Comparison of ENCODE assay signal across 8 mouse cellular contexts in genomic region chrX:160995131-160995667, GRCm38 (mm10). TPM values are rescaled to one million over a fixed set of nuclear protein-coding genes. Genes with fewer than 3 reads are reported as not detected.
A peak's percentile ranks its signal among the peaks of the same experiment; 100 is the strongest.
DNase-seq lines count a peak whose midpoint lies in the region; ATAC-seq lines count a peak whose summit lies in the region.

No protein-coding gene starts in this region.

- peak overlapping the region; percentile 87 for H3K27ac ChIP-seq in hindbrain, embryonic 16.5 days (ENCODE audit: low read depth, low read length)
- no peak overlapping the region for H3K27ac ChIP-seq in limb, embryonic 13.5 days
- peak overlapping the region; percentile 88 for H3K27ac ChIP-seq in midbrain, embryonic 15.5 days

- ATAC-seq in hindbrain, embryonic 16.5 days, result peak; percentile 31
- peak; percentile 52 for ATAC-seq in limb, embryonic 13.5 days (ENCODE audit: low FRiP score, low read depth)
- ATAC-seq in midbrain, embryonic 15.5 days (replicated peaks), result peak; percentile 61

- no peaks in the 10 kb centered on the region for H3K4me1 ChIP-seq in hindbrain, embryonic 16.5 days (ENCODE audit: control insufficient read depth, insufficient read depth, low read depth, low read length)
- no peaks in the 10 kb centered on the region for H3K4me1 ChIP-seq in limb, embryonic 13.5 days
- H3K4me1 ChIP-seq in midbrain, embryonic 15.5 days, result 0 out of 2 replicates have a peak, but pooled peaks cover 3% of the 10 kb centered on the region

- H3K36me3 ChIP-seq in hindbrain, embryonic 16.5 days (ENCODE audit: control insufficient read depth, insufficient read depth, low read length), result no peaks in the 10 kb centered on the region
- no peaks in the 10 kb centered on the region for H3K36me3 ChIP-seq in limb, embryonic 13.5 days
- no peaks in the 10 kb centered on the region for H3K36me3 ChIP-seq in midbrain, embryonic 15.5 days (replicated peaks)

- H3K27me3 ChIP-seq in hindbrain, embryonic 16.5 days (replicated peaks; ENCODE audit: control insufficient read depth, insufficient read depth, low read length), result no peaks in the 10 kb centered on the region; the same call in 1 of the 2 replicates
- H3K27me3 ChIP-seq in limb, embryonic 13.5 days, result peaks cover 37% of the 10 kb centered on the region
- no peaks in the 10 kb centered on the region for H3K27me3 ChIP-seq in midbrain, embryonic 15.5 days (replicated peaks)

- peak overlapping the region; percentile 64 for H3K9ac ChIP-seq in hindbrain, embryonic 16.5 days (ENCODE audit: low read depth, low read length)
- H3K9ac ChIP-seq in limb, embryonic 13.5 days, result peak overlapping the region; percentile 53
- H3K9ac ChIP-seq in midbrain, embryonic 15.5 days, result peak overlapping the region; percentile 33

- WGBS in hindbrain, embryonic 16.5 days, result 23% methylated on average over 31 of the region's 31 CpGs
- WGBS in limb, embryonic 13.5 days, result 11% methylated on average over 31 of the region's 31 CpGs
- 26% methylated on average over 31 of the region's 31 CpGs for WGBS in midbrain, embryonic 15.5 days

- H3K4me3 ChIP-seq in hindbrain, embryonic 16.5 days (ENCODE audit: low read length), result peak overlapping the region; percentile 61
- peak overlapping the region; percentile 59 for H3K4me3 ChIP-seq in limb, embryonic 13.5 days
- H3K4me3 ChIP-seq in midbrain, embryonic 15.5 days, result peak overlapping the region; percentile 62

- H3K4me2 ChIP-seq in hindbrain, embryonic 16.5 days (ENCODE audit: low read length), result peak overlapping the region; percentile 50
- peak overlapping the region; percentile 58 for H3K4me2 ChIP-seq in limb, embryonic 13.5 days (replicated peaks)
- peak overlapping the region; percentile 40 for H3K4me2 ChIP-seq in midbrain, embryonic 15.5 days

- DNase-seq in layer of hippocampus, adult 11-12 months (ENCODE audit: low spot score), result peak; percentile 36
- DNase-seq in layer of hippocampus, adult 9-10 months (ENCODE audit: low spot score), result no peak
- peak; percentile 78 for DNase-seq in brain, adult 2 months (ENCODE audit: low read depth, low spot score)
- DNase-seq in frontal cortex, postnatal 10 days (ENCODE audit: low spot score in 2 of 2), result peak; percentile 37 to 39
- no peak for DNase-seq in thymus, adult 18-20 months

- no peaks in the 10 kb centered on the region for H3K9me3 ChIP-seq in hindbrain, embryonic 16.5 days (ENCODE audit: control insufficient read depth, low read length)
- no peaks in the 10 kb centered on the region for H3K9me3 ChIP-seq in limb, embryonic 13.5 days
- H3K9me3 ChIP-seq in midbrain, embryonic 15.5 days, result no peaks in the 10 kb centered on the region

RNA-seq across cellular contexts. Expression of gene Cdkl5, which starts 0.7 kb away (rescaled TPM):
- polyA plus RNA-seq in hindbrain, embryonic 16.5 days (2015; fragmentation: Nextera tagmentation; extraction: Ambion mirVana), result 4.4 and 4.9 TPM in 2 replicates
- 2.1 and 2.3 TPM in 2 replicates for polyA plus RNA-seq in limb, embryonic 13.5 days (2015; fragmentation: Nextera tagmentation; extraction: Ambion mirVana)
- polyA plus RNA-seq in midbrain, embryonic 15.5 days (2015; fragmentation: Nextera tagmentation; extraction: Ambion mirVana), result 4.2 TPM in 2 replicates

Comparison
In these comparisons a context has a peak if more than half of its experiments do, and no peak if none do; other contexts are left out.
1. DNase-seq: peak in layer of hippocampus, adult 11-12 months (single experiment), brain, adult 2 months (single experiment) and frontal cortex, postnatal 10 days (2 of 2); none in layer of hippocampus, adult 9-10 months (single experiment) and thymus, adult 18-20 months (0 of 2).
2. Peak in every context shown above with its lines, with median percentiles within 50 percentile points of each other: ATAC-seq, H3K4me2 ChIP-seq, H3K4me3 ChIP-seq and H3K9ac ChIP-seq.